Mouse (Mus musculus): Measurements from ENCODE around the gene Ctnnbl1. TPM values are rescaled to one million over a fixed set of nuclear protein-coding genes. Genes with fewer than 3 reads are reported as not detected.

The Ctnnbl1 gene
- polyA plus RNA-seq, 1 experiment from 2014 or later: 44.5 TPM

DNA sequence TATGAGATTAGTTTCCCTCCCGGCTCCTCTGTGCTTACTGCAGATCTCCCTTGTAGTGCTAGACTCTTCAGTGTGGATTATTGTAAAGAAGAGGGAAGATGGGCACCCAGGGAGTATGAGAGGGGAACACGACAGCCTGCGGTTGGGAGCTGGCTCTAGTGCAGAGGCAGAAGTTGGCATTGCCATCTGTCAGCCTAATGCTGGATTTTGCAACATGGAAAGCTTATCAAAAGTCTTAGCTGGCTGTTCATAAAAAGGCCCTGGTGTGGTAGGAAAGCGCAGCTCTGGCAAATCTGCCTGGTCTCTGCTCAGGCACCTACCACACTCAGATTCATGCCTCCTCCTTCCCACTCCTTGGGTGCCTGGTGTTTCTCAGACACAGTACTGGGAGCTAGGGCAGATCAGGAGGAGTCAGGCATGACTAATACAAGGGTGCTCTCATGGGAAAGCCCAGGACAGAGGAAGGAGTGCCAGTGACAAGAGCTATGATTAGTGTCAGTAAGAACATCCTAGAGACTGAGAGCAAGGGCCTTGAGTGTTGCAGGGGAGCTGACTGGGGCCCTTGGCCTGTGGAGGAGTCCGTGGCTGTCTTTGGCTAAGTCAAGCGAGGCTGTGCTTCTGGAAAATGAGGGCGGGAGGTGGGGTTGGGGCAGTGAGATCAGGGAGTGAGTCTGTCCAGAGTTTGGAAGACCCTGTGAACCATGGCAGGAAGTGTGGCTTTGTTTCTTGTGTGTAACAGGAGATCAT, 70.6 kb downstream of the Ctnnbl1 start:
- in situ Hi-C loops (cut with MboI; ENCODE audit: low pct_unique_long_range_greater_than_20kb): no loop called here
- ChIA-PET POLR2A (interaction anchor here (1.2 kb wide), 1 partner anchor 30 kb away, joined by 3 read pairs; no protein-coding TSS in a partner anchor), CTCF (interaction anchor here (1.1 kb wide), 1 partner anchor 17 kb away, joined by 3 read pairs; no protein-coding TSS in a partner anchor)
- DNase-seq (ENCODE audit: low read depth, low spot score): no peak
- H3K27me3 ChIP-seq: no peaks in the 10 kb centered on the region
- ATAC-seq: no peak
- TF ChIP-seq CTCF (IDR thresholded peaks at IDR 0.05): no peak

- ATAC-seq (no peak), DNase-seq (ENCODE audit: low read depth, low spot score) (no peak)
- no peak for TF ChIP-seq CTCF (IDR thresholded peaks at IDR 0.05)
- in situ Hi-C loops (cut with MboI; ENCODE audit: low pct_unique_long_range_greater_than_20kb): no loop called here
- ChIA-PET POLR2A (interaction anchor here (1.2 kb wide), 1 partner anchor 29 kb away, joined by 3 read pairs; no protein-coding TSS in a partner anchor), CTCF (no interaction called here)
- no peaks in the 10 kb centered on the region for H3K27me3 ChIP-seq
These were observed 71.2 kb downstream of the Ctnnbl1 start for GRCm38 (mm10) chr2:157808368-157808923.

DNA sequence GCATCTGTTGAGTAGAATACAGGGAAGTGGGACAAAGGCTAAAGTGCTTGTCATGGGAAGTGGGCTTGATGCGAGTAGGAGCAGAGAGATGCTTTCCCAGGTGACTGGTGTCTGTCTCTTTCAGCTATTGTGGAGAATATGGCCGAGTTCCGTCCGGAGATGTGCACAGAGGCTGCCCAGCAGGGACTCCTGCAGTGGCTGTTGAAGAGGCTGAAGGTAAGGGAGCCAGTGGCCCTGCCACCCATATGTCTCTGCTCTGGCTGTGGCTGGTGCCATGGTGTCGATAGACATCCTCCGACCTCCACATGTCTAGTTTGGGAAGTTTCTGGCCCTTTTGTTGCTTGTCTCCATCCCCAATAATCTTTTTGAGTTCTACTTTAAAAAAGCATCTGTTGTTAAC, 72.1 kb downstream of the Ctnnbl1 start:
- ATAC-seq: no peak
- in situ Hi-C loops (cut with MboI; ENCODE audit: low pct_unique_long_range_greater_than_20kb): no loop called here

GRCm38 (mm10) chr2:157810749-157811148, 73.5 kb downstream of the Ctnnbl1 start:
- POLR2A ChIA-PET: no interaction called here
- CTCF ChIA-PET: no interaction called here
- in situ Hi-C loops (cut with MboI; ENCODE audit: low pct_unique_long_range_greater_than_20kb): loop anchor here (10.0 kb wide), 1 partner anchor 166 kb away; no protein-coding TSS in a partner anchor
- ATAC-seq: no peak
- no peak for TF ChIP-seq CTCF (IDR thresholded peaks at IDR 0.05)
- DNase-seq (ENCODE audit: low read depth, low spot score): no peak
- no peaks in the 10 kb centered on the region for H3K27me3 ChIP-seq

More for the DNA sequence above, 72.1 kb downstream of the Ctnnbl1 start:
- DNase-seq (ENCODE audit: low read depth, low spot score): no peak
- POLR2A ChIA-PET: no interaction called here
- CTCF ChIA-PET: no interaction called here
- no peak for TF ChIP-seq CTCF (IDR thresholded peaks at IDR 0.05)
- no peaks in the 10 kb centered on the region for H3K27me3 ChIP-seq

DNA sequence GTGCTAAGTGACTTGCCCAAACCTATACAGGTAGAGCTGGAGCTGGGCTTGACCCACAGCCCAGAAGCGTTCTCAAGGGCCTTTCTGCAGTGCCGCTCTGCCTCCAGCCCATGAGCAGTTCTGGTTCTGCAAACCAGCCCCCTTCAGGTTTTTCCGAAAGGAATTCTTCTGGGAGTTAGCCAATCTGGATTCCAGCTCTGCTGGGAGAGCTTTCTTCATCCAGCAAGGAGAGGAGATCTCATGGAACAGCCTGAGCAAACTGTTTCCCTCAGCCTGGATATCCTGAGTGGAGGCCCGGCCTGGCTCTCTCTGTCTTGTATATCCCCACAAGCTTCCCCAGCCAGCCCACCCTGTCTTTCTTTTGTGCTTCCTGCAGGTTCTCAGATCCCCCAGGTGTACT, 75.9 kb downstream of the Ctnnbl1 start:
- ATAC-seq (no peak), DNase-seq (ENCODE audit: low read depth, low spot score) (no peak)
- H3K27me3 ChIP-seq: no peaks in the 10 kb centered on the region
- ChIA-PET CTCF (no interaction called here), POLR2A (no interaction called here)
- in situ Hi-C loops (cut with MboI; ENCODE audit: low pct_unique_long_range_greater_than_20kb): loop anchor here (10.0 kb wide), 1 partner anchor 168 kb away; no protein-coding TSS in a partner anchor
- TF ChIP-seq CTCF (IDR thresholded peaks at IDR 0.05): no peak

DNA sequence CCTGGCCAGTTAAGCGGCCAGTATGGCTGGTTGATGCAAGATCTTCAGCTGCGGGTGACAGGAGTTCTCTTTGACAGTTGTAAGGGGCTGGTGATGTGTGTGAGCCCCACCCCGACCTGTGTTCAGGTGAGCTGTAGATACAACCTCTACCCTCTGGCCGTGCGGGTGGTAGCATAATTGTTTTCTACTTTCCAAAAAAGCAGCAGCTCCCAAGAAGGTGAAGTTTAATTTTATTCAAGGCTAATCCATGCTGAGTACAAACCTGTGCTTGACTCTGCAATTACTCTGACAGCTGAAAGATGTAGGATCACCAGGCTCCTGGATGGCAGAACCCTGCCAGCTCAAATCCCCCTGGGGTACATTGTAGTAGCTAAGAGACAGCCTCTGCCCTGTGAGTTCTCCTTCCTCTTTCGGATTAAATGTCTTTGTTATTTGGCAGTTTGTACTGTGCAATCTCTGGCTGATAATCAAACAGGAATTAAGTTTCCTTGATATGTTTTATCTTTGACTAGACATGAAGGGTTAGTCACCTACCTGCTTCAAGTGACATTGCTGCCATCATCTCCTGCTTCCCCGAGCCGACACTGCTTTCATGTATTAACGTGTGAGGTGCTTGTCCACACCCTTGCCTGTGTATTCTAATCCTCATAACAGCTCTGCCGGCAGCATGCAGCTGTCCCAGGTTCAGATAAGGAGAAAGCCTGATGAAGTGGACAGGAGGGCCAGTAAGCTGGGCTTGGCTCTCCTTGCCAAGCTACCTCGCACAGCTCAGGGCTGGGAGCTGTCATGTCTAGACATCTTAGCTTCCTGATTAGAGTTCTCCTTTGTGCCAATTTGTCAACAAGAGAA, 77.1 kb downstream of the Ctnnbl1 start:
- DNase-seq (ENCODE audit: low read depth, low spot score) (no peak), ATAC-seq (no peak)
- in situ Hi-C loops (cut with MboI; ENCODE audit: low pct_unique_long_range_greater_than_20kb): loop anchor here (10.0 kb wide), 1 partner anchor 170 kb away; no protein-coding TSS in a partner anchor
- ChIA-PET POLR2A (no interaction called here), CTCF (interaction anchor here (1.2 kb wide), 1 partner anchor 16 kb away, joined by 3 read pairs; no protein-coding TSS in a partner anchor)
- TF ChIP-seq CTCF (IDR thresholded peaks at IDR 0.05): no peak
- no peaks in the 10 kb centered on the region for H3K27me3 ChIP-seq

DNA sequence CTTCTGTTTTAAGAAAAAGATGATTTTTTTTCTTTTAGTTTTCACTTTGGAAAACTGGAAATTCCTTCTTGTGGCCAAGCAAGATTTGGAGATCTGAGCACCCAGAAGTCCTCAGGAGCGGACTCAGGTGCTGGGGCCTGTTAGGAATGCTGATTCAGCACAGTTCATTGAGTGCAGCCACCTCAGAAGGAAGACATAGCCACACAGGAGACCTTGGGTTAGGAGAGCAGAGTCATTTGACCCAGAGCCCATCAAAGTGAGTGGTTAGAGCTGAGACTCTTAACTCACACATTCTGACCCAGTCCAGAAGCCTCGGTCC, 77.7 kb downstream of the Ctnnbl1 start:
- POLR2A ChIA-PET: no interaction called here

DNA sequence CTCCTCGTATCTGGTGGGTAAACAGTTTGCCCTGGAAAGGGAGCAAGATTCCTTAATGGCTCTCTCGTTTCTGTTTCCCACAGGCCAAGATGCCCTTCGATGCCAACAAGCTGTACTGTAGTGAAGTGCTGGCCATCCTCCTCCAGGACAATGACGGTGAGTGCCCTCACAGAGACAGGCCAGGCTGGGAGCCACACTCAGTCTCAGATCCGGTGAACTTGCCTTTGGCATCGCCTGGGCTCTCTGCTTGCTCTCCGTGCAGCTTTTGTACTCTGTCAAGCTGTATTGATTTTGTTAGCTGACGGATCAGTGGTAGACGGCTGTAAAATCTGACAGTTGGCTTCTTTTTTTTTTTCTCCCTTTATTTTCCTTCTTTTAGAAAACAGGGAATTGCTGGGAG, 80.5 kb downstream of the Ctnnbl1 start:
- in situ Hi-C loops (cut with MboI; ENCODE audit: low pct_unique_long_range_greater_than_20kb): loop anchor here (10.0 kb wide), 1 partner anchor 173 kb away; no protein-coding TSS in a partner anchor
- CTCF ChIA-PET: interaction anchor here (1.3 kb wide), 1 partner anchor 13 kb away, joined by 4 read pairs; no protein-coding TSS in a partner anchor

More for the DNA sequence above, 77.7 kb downstream of the Ctnnbl1 start:
- H3K27me3 ChIP-seq: no peaks in the 10 kb centered on the region
- no peak for TF ChIP-seq CTCF (IDR thresholded peaks at IDR 0.05)
- no peak for ATAC-seq
- no peak for DNase-seq (ENCODE audit: low read depth, low spot score)
- in situ Hi-C loops (cut with MboI; ENCODE audit: low pct_unique_long_range_greater_than_20kb): loop anchor here (10.0 kb wide), 1 partner anchor 170 kb away; no protein-coding TSS in a partner anchor
- CTCF ChIA-PET: interaction anchor here (1.5 kb wide), 1 partner anchor 37 kb away, joined by 3 read pairs; no protein-coding TSS in a partner anchor

DNA sequence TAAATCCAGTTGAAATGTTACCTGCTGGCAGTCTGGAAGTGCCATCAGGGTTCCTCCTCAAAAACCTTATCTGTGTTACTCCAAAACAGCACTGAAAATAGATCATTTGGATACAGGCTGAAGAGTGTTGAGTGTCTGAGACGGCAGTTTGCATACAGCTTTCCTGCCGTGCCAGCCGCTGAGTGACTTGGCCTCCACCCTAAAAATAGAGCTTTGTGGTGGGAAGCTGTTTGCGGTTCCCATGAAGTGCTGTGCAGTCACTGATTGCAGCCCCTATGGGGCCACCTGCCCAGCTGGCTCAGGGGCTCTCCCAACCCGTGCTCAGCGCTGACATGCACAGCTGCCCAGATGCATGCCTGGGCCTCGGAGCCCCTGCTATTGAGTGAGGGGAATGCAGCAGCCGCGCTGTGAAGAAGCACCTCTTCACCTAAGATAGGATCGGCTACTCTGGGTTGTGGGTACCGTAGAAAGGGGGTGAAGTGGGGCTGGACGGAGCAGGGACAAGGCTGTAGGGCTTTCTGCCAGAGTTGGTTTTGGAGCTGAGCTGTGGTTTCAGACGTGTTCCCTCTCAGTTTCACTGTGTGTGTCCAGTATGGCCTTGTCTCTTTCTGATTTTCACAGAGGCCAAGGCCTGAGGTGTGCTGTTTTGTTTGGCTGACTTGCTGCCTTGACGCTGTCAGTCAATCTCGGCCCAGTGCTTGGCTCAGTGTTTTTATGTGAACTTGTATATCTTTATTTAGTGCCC, 81.5 kb downstream of the Ctnnbl1 start:
- no peak for ATAC-seq
- H3K27me3 ChIP-seq: no peaks in the 10 kb centered on the region
- ChIA-PET POLR2A (no interaction called here), CTCF (no interaction called here)
- in situ Hi-C loops (cut with MboI; ENCODE audit: low pct_unique_long_range_greater_than_20kb): loop anchor here (10.0 kb wide), 1 partner anchor 174 kb away; no protein-coding TSS in a partner anchor
- no peak for TF ChIP-seq CTCF (IDR thresholded peaks at IDR 0.05)
- DNase-seq (ENCODE audit: low read depth, low spot score): no peak

More for the DNA sequence above, 80.5 kb downstream of the Ctnnbl1 start:
- ATAC-seq: no peak
- H3K27me3 ChIP-seq: no peaks in the 10 kb centered on the region
- TF ChIP-seq CTCF (IDR thresholded peaks at IDR 0.05): no peak
- DNase-seq (ENCODE audit: low read depth, low spot score): no peak
- POLR2A ChIA-PET: no interaction called here

GRCm38 (mm10) chr2:157819401-157819800, 82.2 kb downstream of the Ctnnbl1 start:
- ATAC-seq (no peak), DNase-seq (ENCODE audit: low read depth, low spot score) (no peak)
- POLR2A ChIA-PET: no interaction called here
- in situ Hi-C loops (cut with MboI; ENCODE audit: low pct_unique_long_range_greater_than_20kb): loop anchor here (10.0 kb wide), 1 partner anchor 175 kb away; no protein-coding TSS in a partner anchor
- TF ChIP-seq CTCF (IDR thresholded peaks at IDR 0.05): no peak
- CTCF ChIA-PET: no interaction called here
- no peaks in the 10 kb centered on the region for H3K27me3 ChIP-seq
